Mouse (Mus musculus) right cerebral cortex, postnatal 10 days (tissue): ENCODE results near the gene Anxa4.

ENCODE experiments used
- DNase-seq, 2 experiments: peaks; one replicate each; pipeline ENCODE4 v3.0.0; 2021; ENCODE audit warnings: low spot score in 2 of 2

Gene Anxa4

GRCm38 (mm10) chr6:86800467-86800866, 7.1 kb upstream of the Anxa4 start:
- no peak for DNase-seq

- no peak for DNase-seq
Observed at GRCm38 (mm10) chr6:86797455-86797854, 4.1 kb upstream of the Anxa4 start.

- no peak for DNase-seq
Observed at GRCm38 (mm10) chr6:86793957-86794356, 573 bp upstream of the Anxa4 start.

- no peak for DNase-seq
Observed at GRCm38 (mm10) chr6:86790351-86790943, 2.9 kb downstream of the Anxa4 start.

- DNase-seq = no peak
Observed at GRCm38 (mm10) chr6:86788242-86788641, 5.1 kb downstream of the Anxa4 start.

GRCm38 (mm10) chr6:86786545-86786944, 6.8 kb downstream of the Anxa4 start:
- no peak for DNase-seq

GRCm38 (mm10) chr6:86784739-86785138, 8.6 kb downstream of the Anxa4 start:
- DNase-seq = no peak

- no peak for DNase-seq
Observed at GRCm38 (mm10) chr6:86782342-86782741, 11.0 kb downstream of the Anxa4 start.

- no peak for DNase-seq
Observed at GRCm38 (mm10) chr6:86781361-86781957, 11.9 kb downstream of the Anxa4 start.

GRCm38 (mm10) chr6:86778910-86779594, 14.3 kb downstream of the Anxa4 start:
- DNase-seq = no peak

- no peak for DNase-seq
Observed at GRCm38 (mm10) chr6:86777181-86777580, 16.2 kb downstream of the Anxa4 start.

- peak; percentile 32 to 46 for DNase-seq
Observed at GRCm38 (mm10) chr6:86776706-86777071, 16.7 kb downstream of the Anxa4 start.

- peak in 1 of 2 experiments; percentile 34 for DNase-seq
Observed at GRCm38 (mm10) chr6:86776001-86776705, 17.2 kb downstream of the Anxa4 start.

- DNase-seq = no peak
Observed at GRCm38 (mm10) chr6:86774937-86775336, 18.4 kb downstream of the Anxa4 start.

- DNase-seq = no peak
Observed at GRCm38 (mm10) chr6:86773830-86774229, 19.6 kb downstream of the Anxa4 start.

- no peak for DNase-seq
Observed at GRCm38 (mm10) chr6:86772631-86773030, 20.8 kb downstream of the Anxa4 start.

- DNase-seq = no peak
Observed at GRCm38 (mm10) chr6:86768938-86769337, 24.4 kb downstream of the Anxa4 start.

- DNase-seq = no peak
Observed at GRCm38 (mm10) chr6:86768186-86768776, 25.1 kb downstream of the Anxa4 start.

GRCm38 (mm10) chr6:86767465-86767864, 25.9 kb downstream of the Anxa4 start:
- no peak for DNase-seq

GRCm38 (mm10) chr6:86765637-86766059, 27.7 kb downstream of the Anxa4 start:
- DNase-seq = no peak

- DNase-seq = no peak
Observed at GRCm38 (mm10) chr6:86754105-86754863, 39.1 kb downstream of the Anxa4 start.
